Comparison of ENCODE assay signal across 10 mouse cellular contexts in the genomic region with DNA sequence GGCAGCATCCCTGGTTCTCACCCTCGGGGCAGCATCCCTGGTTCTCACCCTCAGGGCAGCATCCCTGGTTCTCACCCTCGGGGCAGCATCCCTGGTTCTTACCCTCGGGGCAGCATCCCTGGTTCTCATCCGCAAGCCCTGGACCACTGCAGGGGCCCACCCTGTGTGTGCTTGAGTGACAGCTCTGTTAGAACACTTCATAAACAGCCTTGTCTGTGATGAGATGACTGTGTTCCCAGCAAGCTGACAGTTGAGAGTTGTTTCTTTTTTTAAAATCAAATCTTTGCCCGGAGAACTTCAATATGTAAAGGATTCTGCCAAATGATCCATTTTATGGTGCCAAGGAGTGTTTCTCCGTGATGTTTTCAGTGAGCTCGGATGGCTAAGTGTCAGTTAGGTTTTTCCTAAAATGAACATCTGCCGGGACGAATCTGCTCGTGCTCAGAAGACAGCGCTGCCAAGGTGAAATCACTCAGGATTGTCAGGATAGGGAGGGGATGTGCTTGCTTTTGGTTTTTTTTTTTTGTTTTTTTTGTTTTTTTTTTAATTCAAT. TPM values are rescaled to one million over a fixed set of nuclear protein-coding genes. Genes with fewer than 3 reads are reported as not detected.
DNase-seq lines count a peak whose midpoint lies in the region; ATAC-seq and TF ChIP-seq lines count a peak whose summit lies in the region.
"Had no signal": no experiment of that assay in that cellular context is flagged by ENCODE, and none has a peak within 500 bp of the region (broad histone marks: within the 10 kb centered on the region; RNA-seq: fewer than 3 reads in every experiment).

No protein-coding gene starts in this region.

- TF ChIP-seq EP300 in heart, adult 2 months (IDR thresholded peaks at IDR 0.05; ENCODE audit: insufficient read depth, low read depth, low read length): no peak

- peaks cover 44% of the 10 kb centered on the region for H3K4me1 ChIP-seq in heart, adult 2 months (ENCODE audit: control insufficient read depth, insufficient read depth, low read length)
- peaks cover 29% of the 10 kb centered on the region for H3K4me1 ChIP-seq in brown adipose tissue, adult 24 weeks (ENCODE audit: control insufficient read depth, insufficient read depth, insufficient read length, low read length)
- peaks cover 82% of the 10 kb centered on the region for H3K4me1 ChIP-seq in heart, embryonic 16.5 days (ENCODE audit: control insufficient read depth, insufficient read depth, low read length)

- H3K27ac ChIP-seq in heart, adult 2 months: peak overlapping the region; percentile 80
- H3K27ac ChIP-seq in layer of hippocampus, adult 2 months: peak overlapping the region; percentile 83
- H3K27ac ChIP-seq in brown adipose tissue, adult 24 weeks (replicated peaks; ENCODE audit: low read depth, low read length): peak overlapping the region; percentile 84
- H3K27ac ChIP-seq in heart, embryonic 16.5 days (ENCODE audit: low read length): peak overlapping the region; percentile 95
- H3K27ac ChIP-seq in left cerebral cortex, adult 2 months: no peak overlapping the region; the same call in 1 of the 2 replicates

- no peak for TF ChIP-seq POLR2A in heart, adult 2 months (IDR thresholded peaks at IDR 0.05; ENCODE audit: insufficient read depth, low read depth, low read length)

- no peaks in the 10 kb centered on the region for H3K27me3 ChIP-seq in heart, adult 2 months (ENCODE audit: control insufficient read depth, insufficient read depth, low read length)
- no peaks in the 10 kb centered on the region for H3K27me3 ChIP-seq in heart, embryonic 16.5 days (ENCODE audit: control insufficient read depth, insufficient read depth, low read length)
- H3K27me3 ChIP-seq: liver, embryonic 13.5 days had no signal

- H3K4me2 ChIP-seq in heart, embryonic 16.5 days (ENCODE audit: low read depth, low read length): peak overlapping the region; percentile 43; the same call in 1 of the 2 replicates
- H3K4me2 ChIP-seq: liver, embryonic 13.5 days had no signal

- ATAC-seq in heart, embryonic 16.5 days (replicated peaks; ENCODE audit: extremely low read depth, insufficient read depth, low FRiP score): no peak

- H3K4me3 ChIP-seq in heart, adult 2 months: no peak overlapping the region
- no peak overlapping the region for H3K4me3 ChIP-seq in layer of hippocampus, adult 2 months
- H3K4me3 ChIP-seq in brown adipose tissue, adult 24 weeks (ENCODE audit: insufficient read depth, low read depth, low read length): no peak overlapping the region
- H3K4me3 ChIP-seq in heart, embryonic 16.5 days (ENCODE audit: low read length): no peak overlapping the region
- H3K4me3 ChIP-seq in left cerebral cortex, adult 2 months: no peak overlapping the region
- H3K4me3 ChIP-seq: liver, embryonic 13.5 days had no signal

- no peaks in the 10 kb centered on the region for H3K9me3 ChIP-seq in heart, embryonic 16.5 days (replicated peaks; ENCODE audit: control insufficient read depth, low read length)
- H3K9me3 ChIP-seq: liver, embryonic 13.5 days had no signal

- H3K36me3 ChIP-seq in heart, adult 2 months (ENCODE audit: control insufficient read depth, insufficient read depth, low read length): peaks cover 2% of the 10 kb centered on the region
- peaks cover under 1% of the 10 kb centered on the region; the same call in 1 of the 2 replicates for H3K36me3 ChIP-seq in heart, embryonic 16.5 days (ENCODE audit: control insufficient read depth, insufficient read depth)
- H3K36me3 ChIP-seq: liver, embryonic 13.5 days had no signal

- TF ChIP-seq CTCF in heart, adult 2 months (IDR thresholded peaks at IDR 0.05): no peak
- no peak for TF ChIP-seq CTCF in layer of hippocampus, adult 2 months (conservative IDR thresholded peaks at IDR 0.05)
- TF ChIP-seq CTCF in left cerebral cortex, adult 2 months (IDR thresholded peaks at IDR 0.05): no peak

- no peaks in the 10 kb centered on the region for H3K79me2 ChIP-seq in heart, adult 2 months (replicated peaks; ENCODE audit: control insufficient read depth, insufficient read depth, low read length)

- intact Hi-C loops in heart, adult 2 months (cut with DNase I): loop anchor here (5.0 kb wide), 3 partner anchors 61 to 384 kb away; no protein-coding TSS in a partner anchor
- intact Hi-C loops in heart, postnatal 10 days (cut with DNase I): no loop called here
- intact Hi-C loops in left cerebral cortex, adult 2 months (cut with DNase I): no loop called here

- no peak overlapping the region for H3K9ac ChIP-seq in heart, adult 2 months (ENCODE audit: low read depth, low read length)
- no peak overlapping the region for H3K9ac ChIP-seq in heart, embryonic 16.5 days (ENCODE audit: low read length)
- H3K9ac ChIP-seq: liver, embryonic 13.5 days had no signal

- DNase-seq in heart, adult 2 months: no peak
- no peak for DNase-seq in heart, postnatal 10 days
- DNase-seq in layer of hippocampus, adult 2 months (ENCODE audit: low spot score in 2 of 2): peak in 1 of 2 experiments; percentile 55
- DNase-seq in layer of hippocampus, postnatal 10 days (ENCODE audit: low spot score in 2 of 2): no peak
- no peak for DNase-seq in thymus, postnatal 36 days
- no peak for DNase-seq in left cerebral cortex, adult 2 months (ENCODE audit: extremely low spot score in 1 of 2, low spot score in 2 of 2)
- DNase-seq: cerebellum, adult 18-20 months; liver, embryonic 13.5 days had no signal

- 38% methylated on average over 11 of the region's 11 CpGs for WGBS in heart, adult 2 months
- WGBS in heart, embryonic 16.5 days: 52% methylated on average over 11 of the region's 11 CpGs

RNA-seq across cellular contexts. Expression of gene Wdsub1, which starts 54.2 kb away (rescaled TPM):
- total RNA-seq in heart, adult 2 months (2021): 10 to 100 TPM; 21.4 to 22.1 TPM
- polyA plus RNA-seq in heart, adult 2 months (2012; rRNA removed): 47.7 and 65.8 TPM in 2 replicates
- 10 to 100 TPM; 28.7 to 29.7 TPM for total RNA-seq in heart, postnatal 10 days (2021)
- 10 to 100 TPM; 22.6 to 23.7 TPM for total RNA-seq in layer of hippocampus, adult 2 months (2021)
- total RNA-seq in layer of hippocampus, postnatal 10 days (2021): 10 to 100 TPM; 14.0 to 16.0 TPM
- 9.9 and 15.6 TPM in 2 replicates for polyA plus RNA-seq in brown adipose tissue, adult 24 weeks (2012; ENCODE audit: insufficient read depth, insufficient read length, missing spikeins)
- polyA plus RNA-seq in heart, embryonic 16.5 days (2015; fragmentation: Nextera tagmentation; extraction: Ambion mirVana): 44.6 and 47.5 TPM in 2 replicates
- total RNA-seq in left cerebral cortex, adult 2 months (2021): 10 to 100 TPM; 17.1 to 17.7 TPM
